Mouse (Mus musculus) forebrain, embryonic 11.5 days (tissue): Measurements from ENCODE around the gene Stk38l. TPM values are rescaled to one million over a fixed set of nuclear protein-coding genes. Genes with fewer than 3 reads are reported as not detected.

Source experiments
- ATAC-seq: fragments of 200-750 bp; cut with Nextera tagmentation; replicated peaks from 2 replicates; pipeline ENCODE4 v1.8.0; 2017; ENCODE audit warnings: moderate TSS enrichment; ENCODE audit not compliant: low FRiP score
- DNase-seq: peaks from one replicate; pipeline ENCODE4 v3.0.0-alpha.2; 2017; ENCODE audit warnings: low spot score
- H3K27ac ChIP-seq: fragments of 300-500 bp; sonication (generic); 2 replicates; pipeline ENCODE4 v1.5.1; 2014; ENCODE audit warnings: low read depth, low read length
- H3K27me3 ChIP-seq: fragments of 300-500 bp; sonication (generic); 2 replicates; pipeline ENCODE4 v1.6.1; 2014; ENCODE audit warnings: mild to moderate bottlenecking, low read length, mixed read lengths; ENCODE audit not compliant: control insufficient read depth, insufficient read depth
- H3K36me3 ChIP-seq: fragments of 300-500 bp; sonication (generic); 2 replicates; pipeline ENCODE4 v1.6.1; 2014; ENCODE audit warnings: mild to moderate bottlenecking, low read length, moderate library complexity, mixed read lengths; ENCODE audit not compliant: control insufficient read depth, insufficient read depth
- H3K4me1 ChIP-seq: fragments of 300-500 bp; sonication (generic); replicated peaks from 2 replicates; pipeline ENCODE4 v1.6.1; 2014; ENCODE audit warnings: low read length, mixed read lengths; ENCODE audit not compliant: control insufficient read depth, insufficient read depth
- H3K4me2 ChIP-seq: fragments of 300-500 bp; sonication (generic); 2 replicates; pipeline ENCODE4 v1.6.1; 2014; ENCODE audit warnings: low read depth, mild to moderate bottlenecking, low read length, moderate library complexity, mixed read lengths; ENCODE audit not compliant: severe bottlenecking
- H3K4me3 ChIP-seq: fragments of 300-500 bp; sonication (generic); 2 replicates; pipeline ENCODE4 v1.5.1; 2014; ENCODE audit warnings: low read depth, low read length
- H3K9ac ChIP-seq: fragments of 300-500 bp; sonication (generic); 2 replicates; pipeline ENCODE4 v1.6.1; 2014; ENCODE audit warnings: low read length
- H3K9me3 ChIP-seq: fragments of 300-500 bp; sonication (generic); 2 replicates; pipeline ENCODE4 v1.6.1; 2016; ENCODE audit warnings: low read length, mixed read lengths; ENCODE audit not compliant: control insufficient read depth
- WGBS: fragments of 180-500 bp; shearing (Covaris S2); extraction: QIAGEN DNeasy Blood & Tissue Kit; methylation state at CpG from one replicate; pipeline ENCODE4 v1.1.7; 2014; 5-methylcytosine and 5-hydroxymethylcytosine counted together
- polyA plus RNA-seq: library from polyadenylated mRNA; unstranded; fragments of >200 nt; fragmentation: Nextera tagmentation; extraction: Ambion mirVana; gene quantifications from 2 replicates; pipeline ENCODE4 v1.2.1, GENCODE M21; 2014

Gene Stk38l
- polyA plus RNA-seq, 1 experiment from 2014 or later = 17.7 TPM

GRCm38 (mm10) chr6:146755679-146756078 is 30.9 kb downstream of the Stk38l start:
- H3K4me3 ChIP-seq = no peak overlapping the region
- no peaks in the 10 kb centered on the region for H3K4me1 ChIP-seq
- no peak overlapping the region for H3K4me2 ChIP-seq
- ATAC-seq = no peak
- no peak overlapping the region for H3K9ac ChIP-seq
- H3K36me3 ChIP-seq = no peaks in the 10 kb centered on the region
- no peaks in the 10 kb centered on the region for H3K27me3 ChIP-seq
- DNase-seq = no peak
- 87% methylated on average over 4 of the region's 4 CpGs for WGBS
- no peaks in the 10 kb centered on the region for H3K9me3 ChIP-seq
- H3K27ac ChIP-seq = no peak overlapping the region

DNA sequence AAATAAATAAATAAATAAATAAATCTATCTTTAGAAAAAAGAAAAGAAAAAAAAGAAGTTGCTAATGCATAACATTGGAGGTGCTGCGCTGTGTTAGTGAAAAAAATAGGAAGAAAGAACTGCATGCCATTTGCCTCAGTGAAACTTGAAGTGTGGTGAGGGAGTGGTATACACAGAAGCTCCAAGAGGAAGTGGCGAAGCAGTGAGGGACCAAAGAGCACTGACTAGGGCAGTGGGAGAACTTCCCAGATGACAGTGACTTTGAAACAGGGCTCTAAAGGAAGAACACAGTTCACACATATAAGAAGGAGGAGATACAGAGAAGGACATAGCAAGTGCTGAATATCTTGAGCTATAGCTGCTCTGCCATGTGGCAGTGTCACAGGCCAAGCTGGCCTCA is 34.2 kb downstream of the Stk38l start:
- 95% methylated on average over 2 of the region's 2 CpGs for WGBS

DNA sequence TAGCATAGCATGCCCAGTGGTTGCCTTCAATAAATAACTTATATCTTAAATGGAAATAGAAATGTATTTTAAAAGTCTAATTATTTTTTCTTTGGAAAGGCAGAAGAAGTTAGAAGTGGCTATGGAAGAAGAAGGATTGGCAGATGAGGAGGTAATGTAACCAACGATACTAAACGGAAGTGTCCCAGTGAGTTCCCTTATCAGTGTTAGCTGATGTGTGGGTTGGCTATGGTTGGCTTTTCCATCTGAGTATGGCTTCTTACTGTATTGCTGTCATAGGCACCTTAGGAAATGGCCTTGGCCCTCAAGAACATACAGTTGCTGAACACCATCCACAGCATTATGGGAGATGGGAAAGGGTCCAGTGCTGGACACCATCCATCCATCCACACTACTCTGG is 35.2 kb downstream of the Stk38l start:
- DNase-seq (no peak), ATAC-seq (no peak)
- no peaks in the 10 kb centered on the region for H3K4me1 ChIP-seq
- 97% methylated on average over 2 of the region's 2 CpGs for WGBS
- H3K27ac ChIP-seq = no peak overlapping the region
- no peaks in the 10 kb centered on the region for H3K36me3 ChIP-seq
- no peak overlapping the region for H3K9ac ChIP-seq
- no peak overlapping the region for H3K4me2 ChIP-seq
- H3K27me3 ChIP-seq = no peaks in the 10 kb centered on the region
- H3K4me3 ChIP-seq = no peak overlapping the region
- H3K9me3 ChIP-seq = no peaks in the 10 kb centered on the region

More for the DNA sequence above, 34.2 kb downstream of the Stk38l start:
- no peaks in the 10 kb centered on the region for H3K36me3 ChIP-seq
- no peak overlapping the region for H3K4me2 ChIP-seq
- ATAC-seq = no peak
- no peak overlapping the region for H3K4me3 ChIP-seq
- H3K9ac ChIP-seq = no peak overlapping the region
- H3K27ac ChIP-seq = no peak overlapping the region
- H3K27me3 ChIP-seq = no peaks in the 10 kb centered on the region
- no peak for DNase-seq
- no peaks in the 10 kb centered on the region for H3K9me3 ChIP-seq
- no peaks in the 10 kb centered on the region for H3K4me1 ChIP-seq

DNA sequence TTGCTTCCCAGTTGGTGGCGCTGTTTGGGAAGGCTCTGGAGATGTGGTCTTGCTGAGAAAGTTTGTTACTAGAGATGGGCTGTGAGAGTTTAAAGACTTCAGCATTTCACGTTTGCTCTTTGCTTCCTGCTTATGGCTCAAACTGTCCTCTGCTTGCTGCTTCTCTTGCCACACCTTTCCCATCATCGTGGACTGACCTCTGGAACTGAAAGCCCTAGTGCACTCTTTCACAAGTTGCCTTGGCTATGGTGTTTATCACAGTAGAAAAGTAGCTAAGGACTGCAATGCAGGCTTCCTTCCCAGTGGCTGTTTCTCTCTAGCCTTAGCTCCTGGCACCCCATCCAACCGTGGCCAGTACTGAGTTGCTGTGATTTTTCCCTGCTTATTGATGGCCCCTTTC is 35.9 kb downstream of the Stk38l start:
- H3K4me3 ChIP-seq = no peak overlapping the region
- no peaks in the 10 kb centered on the region for H3K27me3 ChIP-seq
- H3K36me3 ChIP-seq = no peaks in the 10 kb centered on the region
- 76% methylated on average over 4 of the region's 4 CpGs for WGBS
- no peaks in the 10 kb centered on the region for H3K4me1 ChIP-seq
- no peak for ATAC-seq
- DNase-seq = no peak
- no peak overlapping the region for H3K27ac ChIP-seq
- H3K4me2 ChIP-seq = no peak overlapping the region
- H3K9me3 ChIP-seq = no peaks in the 10 kb centered on the region
- H3K9ac ChIP-seq = no peak overlapping the region

- no peak overlapping the region for H3K4me2 ChIP-seq
- H3K9me3 ChIP-seq = no peaks in the 10 kb centered on the region
- no peak overlapping the region for H3K27ac ChIP-seq
- H3K4me1 ChIP-seq = no peaks in the 10 kb centered on the region
- no peak for DNase-seq
- no peaks in the 10 kb centered on the region for H3K36me3 ChIP-seq
- no peak overlapping the region for H3K4me3 ChIP-seq
- no peaks in the 10 kb centered on the region for H3K27me3 ChIP-seq
- H3K9ac ChIP-seq = no peak overlapping the region
- ATAC-seq = no peak
- 59% methylated on average over 5 of the region's 5 CpGs for WGBS
Measured at GRCm38 (mm10) chr6:146762264-146762898, 37.6 kb downstream of the Stk38l start.

DNA sequence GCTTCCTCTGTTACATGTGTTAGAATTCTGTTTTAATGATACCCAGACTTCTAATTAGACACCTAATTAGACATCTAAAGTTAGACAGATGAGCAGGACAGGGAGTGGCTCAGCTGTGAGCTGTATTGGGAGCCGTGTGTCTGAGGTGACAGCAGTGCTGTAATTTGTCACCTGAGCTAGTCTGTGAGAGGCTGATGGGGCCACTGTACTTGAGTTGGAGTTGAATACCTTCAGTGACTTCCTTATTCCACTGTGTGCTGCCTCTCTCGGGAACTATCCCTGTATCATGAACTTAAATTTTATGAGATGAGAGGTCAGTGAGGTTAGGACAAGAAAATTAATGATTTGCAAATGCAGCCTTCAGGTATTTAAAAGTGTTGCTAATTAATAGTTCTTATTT is 39.8 kb downstream of the Stk38l start:
- Histone ChIP-seq H3K27ac (no peak overlapping the region), H3K4me2 (no peak overlapping the region), H3K9ac (no peak overlapping the region), H3K4me3 (no peak overlapping the region), H3K36me3 (no peaks in the 10 kb centered on the region), H3K4me1 (no peaks in the 10 kb centered on the region), H3K27me3 (no peaks in the 10 kb centered on the region), H3K9me3 (no peaks in the 10 kb centered on the region)
- no peak for ATAC-seq
- 69% methylated on average over 2 of the region's 2 CpGs for WGBS
- no peak for DNase-seq

DNA sequence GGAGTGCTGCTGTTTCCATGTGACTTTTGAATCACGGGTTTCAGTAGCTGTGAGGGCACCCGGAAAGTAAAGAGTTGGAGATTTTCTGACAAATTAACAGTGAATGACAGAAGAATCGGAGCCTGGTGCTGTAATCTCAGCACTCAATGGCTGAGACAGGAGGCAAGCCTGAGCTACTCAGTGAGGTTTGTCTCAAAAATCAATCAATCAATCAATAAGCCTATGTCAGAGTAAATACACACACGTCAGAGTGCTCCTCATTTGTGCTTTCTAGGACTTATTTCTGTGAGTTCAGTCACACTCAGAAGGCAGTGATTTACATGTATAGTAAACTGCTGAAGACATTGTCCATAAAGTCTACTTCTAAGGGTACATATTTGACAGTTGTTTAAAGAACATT is 40.5 kb downstream of the Stk38l start:
- ATAC-seq = no peak
- no peak overlapping the region for H3K4me2 ChIP-seq

GRCm38 (mm10) chr6:146768813-146769404 is 44.1 kb downstream of the Stk38l start:
- H3K9me3 ChIP-seq = no peaks in the 10 kb centered on the region
- DNase-seq = no peak
- no peaks in the 10 kb centered on the region for H3K27me3 ChIP-seq
- no peaks in the 10 kb centered on the region for H3K36me3 ChIP-seq
- 91% methylated on average over 10 of the region's 10 CpGs for WGBS
- H3K4me2 ChIP-seq = no peak overlapping the region
- no peak for ATAC-seq
- H3K4me1 ChIP-seq = no peaks in the 10 kb centered on the region
- H3K4me3 ChIP-seq = no peak overlapping the region
- no peak overlapping the region for H3K27ac ChIP-seq
- no peak overlapping the region for H3K9ac ChIP-seq

More for the DNA sequence above, 40.5 kb downstream of the Stk38l start:
- DNase-seq = no peak
- Histone ChIP-seq H3K27ac (no peak overlapping the region), H3K36me3 (no peaks in the 10 kb centered on the region), H3K9ac (no peak overlapping the region), H3K27me3 (no peaks in the 10 kb centered on the region), H3K4me3 (no peak overlapping the region), H3K9me3 (no peaks in the 10 kb centered on the region), H3K4me1 (no peaks in the 10 kb centered on the region)
- 87% methylated on average over 4 of the region's 4 CpGs for WGBS
